Mouse (Mus musculus): ENCODE measurements around the gene Zfx. TPM values are rescaled to one million over a fixed set of nuclear protein-coding genes. Genes with fewer than 3 reads are reported as not detected.

The Zfx gene
- 2.0 and 4.1 TPM in 2 replicates for polyA plus RNA-seq (2012; rRNA removed)

- no peaks in the 10 kb centered on the region for H3K36me3 ChIP-seq (ENCODE audit: control insufficient read depth, insufficient read depth, low read length)
- no peaks in the 10 kb centered on the region for H3K27me3 ChIP-seq (ENCODE audit: control insufficient read depth, insufficient read depth, low read length)
- TF ChIP-seq POLR2A (IDR thresholded peaks at IDR 0.05; ENCODE audit: control insufficient read depth, low read depth, low read length) (no peak), CTCF (IDR thresholded peaks at IDR 0.05; ENCODE audit: control insufficient read depth, insufficient read depth, insufficient replicate concordance, low read depth, low read length) (no peak)
Observed at GRCm38 (mm10) chrX:94123059-94123839, at the start of gene Zfx. Zfx (minus strand) TSS chrX:94123702.

GRCm38 (mm10) chrX:94169348-94169747 is 45.8 kb upstream of the Zfx start:
- no peak for TF ChIP-seq CTCF (IDR thresholded peaks at IDR 0.05; ENCODE audit: control insufficient read depth, insufficient read depth, insufficient replicate concordance, low read depth, low read length)
- TF ChIP-seq POLR2A (IDR thresholded peaks at IDR 0.05; ENCODE audit: control insufficient read depth, low read depth, low read length), result no peak
- H3K4me1 ChIP-seq (ENCODE audit: control insufficient read depth, insufficient read depth, low read length), result no peaks in the 10 kb centered on the region
- no peak overlapping the region for H3K4me3 ChIP-seq (ENCODE audit: control insufficient read depth, low read depth, low read length)
- no peak overlapping the region for H3K27ac ChIP-seq (ENCODE audit: control insufficient read depth, insufficient read depth, low read depth, low read length)
- H3K36me3 ChIP-seq (ENCODE audit: control insufficient read depth, insufficient read depth, low read length), result no peaks in the 10 kb centered on the region
- H3K27me3 ChIP-seq (ENCODE audit: control insufficient read depth, insufficient read depth, low read length), result no peaks in the 10 kb centered on the region

More at GRCm38 (mm10) chrX:94123059-94123839, at the start of gene Zfx:
- Histone ChIP-seq H3K4me3 (ENCODE audit: control insufficient read depth, low read depth, low read length) (peak within 1 kb of the TSS; percentile 92), H3K27ac (ENCODE audit: control insufficient read depth, insufficient read depth, low read depth, low read length) (peak within 1 kb of the TSS; percentile 97), H3K4me1 (ENCODE audit: control insufficient read depth, insufficient read depth, low read length) (no peaks in the 10 kb centered on the region; the same call in 1 of the 2 replicates)

- H3K36me3 ChIP-seq (ENCODE audit: control insufficient read depth, insufficient read depth, low read length), result no peaks in the 10 kb centered on the region
- TF ChIP-seq CTCF (IDR thresholded peaks at IDR 0.05; ENCODE audit: control insufficient read depth, insufficient read depth, insufficient replicate concordance, low read depth, low read length), result no peak
- no peak for TF ChIP-seq POLR2A (IDR thresholded peaks at IDR 0.05; ENCODE audit: control insufficient read depth, low read depth, low read length)
- no peak overlapping the region for H3K27ac ChIP-seq (ENCODE audit: control insufficient read depth, insufficient read depth, low read depth, low read length)
- no peaks in the 10 kb centered on the region for H3K4me1 ChIP-seq (ENCODE audit: control insufficient read depth, insufficient read depth, low read length)
- no peak overlapping the region for H3K4me3 ChIP-seq (ENCODE audit: control insufficient read depth, low read depth, low read length)
- H3K27me3 ChIP-seq (ENCODE audit: control insufficient read depth, insufficient read depth, low read length), result no peaks in the 10 kb centered on the region
Observed at GRCm38 (mm10) chrX:94152251-94152830, 28.8 kb upstream of the Zfx start.

GRCm38 (mm10) chrX:94150471-94150870 is 27.0 kb upstream of the Zfx start:
- Histone ChIP-seq H3K27me3 (ENCODE audit: control insufficient read depth, insufficient read depth, low read length) (no peaks in the 10 kb centered on the region), H3K36me3 (ENCODE audit: control insufficient read depth, insufficient read depth, low read length) (no peaks in the 10 kb centered on the region), H3K27ac (ENCODE audit: control insufficient read depth, insufficient read depth, low read depth, low read length) (no peak overlapping the region), H3K4me3 (ENCODE audit: control insufficient read depth, low read depth, low read length) (no peak overlapping the region), H3K4me1 (ENCODE audit: control insufficient read depth, insufficient read depth, low read length) (no peaks in the 10 kb centered on the region)
- TF ChIP-seq CTCF (IDR thresholded peaks at IDR 0.05; ENCODE audit: control insufficient read depth, insufficient read depth, insufficient replicate concordance, low read depth, low read length) (no peak), POLR2A (IDR thresholded peaks at IDR 0.05; ENCODE audit: control insufficient read depth, low read depth, low read length) (no peak)

GRCm38 (mm10) chrX:94142004-94142771 is 18.7 kb upstream of the Zfx start:
- no peaks in the 10 kb centered on the region for H3K4me1 ChIP-seq (ENCODE audit: control insufficient read depth, insufficient read depth, low read length)
- no peaks in the 10 kb centered on the region for H3K36me3 ChIP-seq (ENCODE audit: control insufficient read depth, insufficient read depth, low read length)
- no peak overlapping the region for H3K4me3 ChIP-seq (ENCODE audit: control insufficient read depth, low read depth, low read length)
- H3K27ac ChIP-seq (ENCODE audit: control insufficient read depth, insufficient read depth, low read depth, low read length), result no peak overlapping the region
- no peaks in the 10 kb centered on the region for H3K27me3 ChIP-seq (ENCODE audit: control insufficient read depth, insufficient read depth, low read length)
- TF ChIP-seq POLR2A (IDR thresholded peaks at IDR 0.05; ENCODE audit: control insufficient read depth, low read depth, low read length), result no peak

- Histone ChIP-seq H3K27me3 (ENCODE audit: control insufficient read depth, insufficient read depth, low read length) (no peaks in the 10 kb centered on the region), H3K36me3 (ENCODE audit: control insufficient read depth, insufficient read depth, low read length) (no peaks in the 10 kb centered on the region), H3K4me3 (ENCODE audit: control insufficient read depth, low read depth, low read length) (no peak overlapping the region)
Observed at GRCm38 (mm10) chrX:94140080-94140479, 16.6 kb upstream of the Zfx start.

GRCm38 (mm10) chrX:94138256-94138655 is 14.8 kb upstream of the Zfx start:
- Histone ChIP-seq H3K36me3 (ENCODE audit: control insufficient read depth, insufficient read depth, low read length) (no peaks in the 10 kb centered on the region), H3K4me1 (ENCODE audit: control insufficient read depth, insufficient read depth, low read length) (no peaks in the 10 kb centered on the region), H3K27me3 (ENCODE audit: control insufficient read depth, insufficient read depth, low read length) (no peaks in the 10 kb centered on the region), H3K27ac (ENCODE audit: control insufficient read depth, insufficient read depth, low read depth, low read length) (no peak overlapping the region), H3K4me3 (ENCODE audit: control insufficient read depth, low read depth, low read length) (no peak overlapping the region)
- no peak for TF ChIP-seq CTCF (IDR thresholded peaks at IDR 0.05; ENCODE audit: control insufficient read depth, insufficient read depth, insufficient replicate concordance, low read depth, low read length)
- no peak for TF ChIP-seq POLR2A (IDR thresholded peaks at IDR 0.05; ENCODE audit: control insufficient read depth, low read depth, low read length)

More at GRCm38 (mm10) chrX:94140080-94140479, 16.6 kb upstream of the Zfx start:
- H3K27ac ChIP-seq (ENCODE audit: control insufficient read depth, insufficient read depth, low read depth, low read length), result no peak overlapping the region
- TF ChIP-seq CTCF (IDR thresholded peaks at IDR 0.05; ENCODE audit: control insufficient read depth, insufficient read depth, insufficient replicate concordance, low read depth, low read length) (no peak), POLR2A (IDR thresholded peaks at IDR 0.05; ENCODE audit: control insufficient read depth, low read depth, low read length) (no peak)
- no peaks in the 10 kb centered on the region for H3K4me1 ChIP-seq (ENCODE audit: control insufficient read depth, insufficient read depth, low read length)

Measured in testis, adult 2 months (tissue).